Mouse (Mus musculus) left cerebral cortex, adult 2 months (tissue): ENCODE measurements around the gene Slc30a10. TPM values are rescaled to one million over a fixed set of nuclear protein-coding genes. Genes with fewer than 3 reads are reported as not detected.

ENCODE experiments used
- DNase-seq, 2 experiments: peaks; one replicate each; pipeline ENCODE4 v3.0.0; 2021 to 2022; ENCODE audit warnings: low spot score in 2 of 2, mixed read lengths in 1 of 2; ENCODE audit errors: extremely low spot score in 1 of 2
- H3K27ac ChIP-seq: fragments of 200-600 bp; 2 replicates; pipeline ENCODE4 v1.8.1; 2022
- H3K4me3 ChIP-seq: fragments of 200-600 bp; 2 replicates; pipeline ENCODE4 v1.8.1; 2022
- CTCF ChIP-seq: fragments of 200-600 bp; IDR thresholded peaks from 2 replicates; pipeline ENCODE4 v1.8.1; 2022; ENCODE audit warnings: antibody characterized with exemption, mild to moderate bottlenecking, moderate library complexity
- intact Hi-C: fragments of 180-260 bp; cut with DNase I; formaldehyde crosslinking; loops from one replicate; pipeline ENCODE4 v1.15.1; 2025
- long read RNA-seq, 2 experiments: library from polyadenylated mRNA; stranded (forward); transcript quantifications; one replicate each; pipeline ENCODE4 v2.0.0; 2021; ENCODE audit warnings: borderline mapping rate in 2 of 2
- total RNA-seq, 2 experiments: library from RNA; stranded (reverse); gene quantifications; 2 replicates each; pipeline ENCODE4 v1.2.3; 2021

Gene Slc30a10
- 1 to 10 TPM; 7.5 to 8.3 TPM for total RNA-seq
- long read RNA-seq, experiment 1, full-length matches to known transcripts = 6 of 15 reads
- long read RNA-seq, experiment 1, partial matches to known transcripts = 1 of 15 reads
- long read RNA-seq, experiment 1, other reads (novel, unspliced or antisense) = 8 of 15 reads
- long read RNA-seq, experiment 2, full-length matches to known transcripts = 10 of 16 reads
- long read RNA-seq, experiment 2, partial matches to known transcripts = 1 of 16 reads
- long read RNA-seq, experiment 2, other reads (novel, unspliced or antisense) = 5 of 16 reads

GRCm38 (mm10) chr1:185454575-185454954 is at the start of gene Slc30a10:
Slc30a10 (plus strand) TSS chr1:185454848.
- Histone ChIP-seq H3K27ac (peak within 1 kb of the TSS; percentile 74), H3K4me3 (peak within 1 kb of the TSS; percentile 61)
- no peak for TF ChIP-seq CTCF
- intact Hi-C loops = no loop called here
- DNase-seq = peak; percentile 32 to 58

- no peak for TF ChIP-seq CTCF
- H3K4me3 ChIP-seq = no peak overlapping the region
- H3K27ac ChIP-seq = no peak overlapping the region
- no peak for DNase-seq
- intact Hi-C loops = no loop called here
Observed at GRCm38 (mm10) chr1:185405921-185406320, 48.7 kb upstream of the Slc30a10 start.

- intact Hi-C loops = no loop called here
- DNase-seq = no peak
- TF ChIP-seq CTCF = peak; percentile 49
Observed at GRCm38 (mm10) chr1:185409831-185410230, 44.8 kb upstream of the Slc30a10 start.

DNA sequence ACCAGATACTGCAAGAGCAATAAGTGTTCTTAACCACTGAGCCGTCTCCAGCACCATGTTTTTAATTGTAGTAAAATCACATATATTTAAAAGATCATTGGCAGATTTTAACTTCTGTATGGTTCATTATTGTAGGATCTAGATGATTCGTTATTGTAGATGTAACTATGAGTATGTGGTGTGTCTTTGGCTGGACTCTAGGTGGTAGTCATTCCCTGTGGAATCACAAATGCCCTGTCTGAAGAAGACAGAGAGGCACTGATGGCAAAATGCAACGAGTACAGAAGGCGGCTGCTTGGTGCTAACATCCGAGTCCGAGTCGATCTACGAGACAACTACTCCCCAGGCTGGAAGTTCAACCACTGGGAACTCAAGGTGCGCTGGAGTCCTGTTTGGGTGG is 36.6 kb upstream of the Slc30a10 start:
- Histone ChIP-seq H3K27ac (no peak overlapping the region), H3K4me3 (no peak overlapping the region)
- peak; percentile 14; the same call in 1 of the 2 replicates for TF ChIP-seq CTCF
- DNase-seq = no peak
- intact Hi-C loops = loop anchor here (5.0 kb wide), 2 partner anchors 36 to 84 kb away; no protein-coding TSS in a partner anchor

More at GRCm38 (mm10) chr1:185409831-185410230, 44.8 kb upstream of the Slc30a10 start:
- no peak overlapping the region for H3K27ac ChIP-seq
- H3K4me3 ChIP-seq = no peak overlapping the region

GRCm38 (mm10) chr1:185419805-185420204 is 34.8 kb upstream of the Slc30a10 start:
- no peak for TF ChIP-seq CTCF
- H3K4me3 ChIP-seq = no peak overlapping the region
- intact Hi-C loops = loop anchor here (5.0 kb wide), 2 partner anchors 38 to 82 kb away; no protein-coding TSS in a partner anchor
- H3K27ac ChIP-seq = no peak overlapping the region
- no peak for DNase-seq

DNA sequence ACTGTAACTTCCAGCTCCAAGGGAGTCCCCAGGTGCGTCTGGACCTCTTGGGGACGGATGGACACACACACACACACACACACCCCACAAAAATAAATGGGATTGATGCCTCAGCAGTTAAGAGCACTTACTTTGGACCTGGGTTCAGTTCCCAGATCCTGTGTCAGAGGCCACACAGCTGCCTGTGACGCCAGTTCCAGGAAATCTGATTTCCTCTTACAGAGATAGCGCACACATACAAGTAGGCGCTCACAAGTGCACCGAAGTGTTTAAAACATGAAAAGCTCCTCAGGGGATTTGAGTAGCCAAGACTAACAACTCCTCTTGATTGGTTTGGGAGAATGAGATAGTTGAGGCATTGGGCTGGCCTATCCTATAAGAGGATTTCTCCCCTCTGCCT is 33.9 kb upstream of the Slc30a10 start:
- DNase-seq = no peak
- no peak overlapping the region for H3K4me3 ChIP-seq
- intact Hi-C loops = no loop called here
- no peak overlapping the region for H3K27ac ChIP-seq
- TF ChIP-seq CTCF = no peak

DNA sequence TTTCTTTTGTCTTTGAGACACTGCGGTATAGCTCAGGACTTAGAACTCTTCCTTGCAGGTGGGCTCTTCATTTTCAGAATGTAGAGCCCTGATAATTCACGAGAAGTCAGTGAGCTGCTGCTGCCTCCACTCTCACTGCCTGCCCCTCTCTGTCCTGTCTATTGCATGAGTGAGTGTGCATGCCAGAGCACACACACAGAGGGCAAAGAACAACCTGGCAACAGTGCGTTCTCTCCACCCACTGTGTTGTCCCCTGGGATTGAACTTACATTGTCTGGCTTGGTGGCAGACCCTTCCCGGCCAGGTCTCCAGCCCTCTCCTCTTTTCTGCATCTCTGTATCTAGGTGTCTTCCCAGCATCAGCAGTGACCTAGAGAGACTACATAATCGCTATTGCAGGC is 28.1 kb upstream of the Slc30a10 start:
- no peak for TF ChIP-seq CTCF
- no peak for DNase-seq
- no peak overlapping the region for H3K4me3 ChIP-seq
- no peak overlapping the region for H3K27ac ChIP-seq
- intact Hi-C loops = no loop called here

- Histone ChIP-seq H3K27ac (no peak overlapping the region), H3K4me3 (no peak overlapping the region)
- TF ChIP-seq CTCF = no peak
- DNase-seq = no peak
- intact Hi-C loops = no loop called here
Observed at GRCm38 (mm10) chr1:185430488-185430887, 24.2 kb upstream of the Slc30a10 start.

DNA sequence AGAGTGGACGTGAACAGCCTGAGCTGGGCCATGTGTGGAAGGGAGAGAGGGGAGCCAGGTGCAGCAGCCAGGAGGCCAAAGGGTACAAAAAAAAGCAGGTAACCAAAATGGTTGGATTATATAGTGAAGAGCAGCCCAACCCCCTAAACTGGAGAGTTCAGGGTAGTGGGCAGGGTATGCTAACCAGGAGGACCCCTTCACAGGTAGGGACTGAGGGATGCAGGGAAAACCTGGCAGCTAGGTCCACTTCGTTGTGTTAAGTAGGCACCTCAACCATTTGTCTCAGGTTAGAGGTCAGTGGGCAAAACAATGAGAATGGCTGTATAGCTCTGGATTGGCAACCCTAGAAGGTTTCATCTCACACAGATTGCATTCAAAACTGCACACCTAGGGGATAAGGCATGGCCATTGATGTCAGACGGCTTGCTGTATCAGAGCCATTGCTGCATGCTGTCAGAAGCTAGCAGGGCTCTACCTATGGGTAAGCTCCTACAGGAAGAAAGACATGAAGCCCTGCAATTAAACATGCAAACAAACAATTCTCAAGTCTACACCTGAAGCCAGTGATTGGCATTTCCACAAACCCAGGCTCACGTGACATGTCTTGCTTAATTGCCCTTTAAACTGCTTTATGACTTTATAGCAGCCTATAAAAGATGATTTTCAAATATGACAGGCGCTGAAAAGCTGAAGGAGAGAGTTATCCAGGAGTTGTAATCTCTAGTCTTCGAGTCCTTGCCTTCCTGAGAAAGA is 23.2 kb upstream of the Slc30a10 start:
- intact Hi-C loops = no loop called here
- DNase-seq = no peak
- Histone ChIP-seq H3K4me3 (no peak overlapping the region), H3K27ac (no peak overlapping the region)
- no peak for TF ChIP-seq CTCF

- intact Hi-C loops = no loop called here
Observed at GRCm38 (mm10) chr1:185431998-185432317, 22.7 kb upstream of the Slc30a10 start.

GRCm38 (mm10) chr1:185433112-185433511 is 21.5 kb upstream of the Slc30a10 start:
- intact Hi-C loops = no loop called here
- H3K27ac ChIP-seq = no peak overlapping the region
- H3K4me3 ChIP-seq = no peak overlapping the region
- no peak for TF ChIP-seq CTCF
- DNase-seq = no peak

More at GRCm38 (mm10) chr1:185431998-185432317, 22.7 kb upstream of the Slc30a10 start:
- H3K27ac ChIP-seq = no peak overlapping the region
- no peak overlapping the region for H3K4me3 ChIP-seq
- DNase-seq = no peak
- no peak for TF ChIP-seq CTCF

- intact Hi-C loops = loop anchor here (5.0 kb wide), 1 partner anchor 63 kb away; no protein-coding TSS in a partner anchor
- peak; percentile 7 for TF ChIP-seq CTCF
- no peak overlapping the region for H3K27ac ChIP-seq
Observed at GRCm38 (mm10) chr1:185438841-185439580, 15.6 kb upstream of the Slc30a10 start.

More at GRCm38 (mm10) chr1:185438841-185439580, 15.6 kb upstream of the Slc30a10 start:
- peak; percentile 49 for DNase-seq
- H3K4me3 ChIP-seq = no peak overlapping the region
